21 mouse cellular contexts compared by ENCODE assay signal in the genomic region with DNA sequence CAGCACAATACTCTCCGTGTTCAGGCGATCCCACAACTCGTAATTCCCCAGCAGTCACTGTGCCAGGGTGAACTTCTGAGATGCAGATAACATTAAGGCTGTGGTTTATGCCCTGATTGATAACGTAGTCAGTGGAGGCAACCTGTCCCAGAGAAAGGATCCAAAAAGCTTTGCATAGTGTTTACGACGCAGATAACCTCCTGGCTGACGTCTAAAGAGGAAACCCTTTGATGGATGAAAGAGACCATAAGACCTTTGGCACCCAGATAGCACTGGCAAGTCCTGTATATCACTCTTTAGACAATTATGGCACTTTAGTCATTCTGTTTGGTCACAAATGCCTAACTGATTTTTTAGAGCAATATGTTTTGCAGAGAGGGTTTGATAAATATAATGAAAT.
DNase-seq lines count a peak whose midpoint lies in the region; ATAC-seq lines count a peak whose summit lies in the region.
"Had no signal": no experiment of that assay in that cellular context is flagged by ENCODE, and none has a peak within 500 bp of the region (broad histone marks: within the 10 kb centered on the region; RNA-seq: fewer than 3 reads in every experiment).

No protein-coding gene starts in this region.

- no peaks in the 10 kb centered on the region for H3K9me3 ChIP-seq in heart, embryonic 13.5 days
- H3K9me3 ChIP-seq in neural tube, embryonic 12.5 days, result no peaks in the 10 kb centered on the region
- no peaks in the 10 kb centered on the region for H3K9me3 ChIP-seq in neural tube, embryonic 15.5 days (replicated peaks)
- H3K9me3 ChIP-seq: embryonic facial prominence, embryonic 10.5 days; forebrain, embryonic 13.5 days; hindbrain, embryonic 13.5 days had no signal

- no peak overlapping the region for H3K4me3 ChIP-seq in heart, embryonic 13.5 days
- no peak overlapping the region for H3K4me3 ChIP-seq in neural tube, embryonic 12.5 days
- no peak overlapping the region for H3K4me3 ChIP-seq in neural tube, embryonic 15.5 days (replicated peaks)
- H3K4me3 ChIP-seq: embryonic facial prominence, embryonic 10.5 days; forebrain, embryonic 13.5 days; hindbrain, embryonic 13.5 days had no signal

- no peak overlapping the region for H3K4me2 ChIP-seq in heart, embryonic 13.5 days
- H3K4me2 ChIP-seq in neural tube, embryonic 12.5 days (replicated peaks), result no peak overlapping the region
- no peak overlapping the region for H3K4me2 ChIP-seq in neural tube, embryonic 15.5 days
- H3K4me2 ChIP-seq: forebrain, embryonic 13.5 days; hindbrain, embryonic 13.5 days had no signal

- peak overlapping the region; percentile 86 for H3K27ac ChIP-seq in heart, embryonic 13.5 days (replicated peaks)
- H3K27ac ChIP-seq in neural tube, embryonic 12.5 days, result no peak overlapping the region
- no peak overlapping the region for H3K27ac ChIP-seq in neural tube, embryonic 15.5 days (replicated peaks)
- H3K27ac ChIP-seq: embryonic facial prominence, embryonic 10.5 days; forebrain, embryonic 13.5 days; hindbrain, embryonic 13.5 days; hindbrain, postnatal 0 days had no signal

- 20% methylated on average over 7 of the region's 7 CpGs for WGBS in heart, embryonic 13.5 days
- WGBS in neural tube, embryonic 12.5 days, result 54% methylated on average over 7 of the region's 7 CpGs
- 29% methylated on average over 7 of the region's 7 CpGs for WGBS in neural tube, embryonic 15.5 days

- no peak overlapping the region for H3K9ac ChIP-seq in heart, embryonic 13.5 days
- no peak overlapping the region for H3K9ac ChIP-seq in neural tube, embryonic 12.5 days
- H3K9ac ChIP-seq in neural tube, embryonic 15.5 days (replicated peaks), result no peak overlapping the region
- H3K9ac ChIP-seq: forebrain, embryonic 13.5 days; forebrain, postnatal 0 days; hindbrain, embryonic 13.5 days had no signal

- no peaks in the 10 kb centered on the region for H3K27me3 ChIP-seq in heart, embryonic 13.5 days (replicated peaks)
- H3K27me3 ChIP-seq in neural tube, embryonic 12.5 days (replicated peaks), result no peaks in the 10 kb centered on the region
- H3K27me3 ChIP-seq in neural tube, embryonic 15.5 days (replicated peaks), result no peaks in the 10 kb centered on the region
- H3K27me3 ChIP-seq: forebrain, embryonic 13.5 days had no signal

- no peaks in the 10 kb centered on the region for H3K36me3 ChIP-seq in heart, embryonic 13.5 days
- no peaks in the 10 kb centered on the region for H3K36me3 ChIP-seq in neural tube, embryonic 12.5 days
- H3K36me3 ChIP-seq in neural tube, embryonic 15.5 days, result no peaks in the 10 kb centered on the region
- H3K36me3 ChIP-seq: embryonic facial prominence, embryonic 10.5 days; G1E; hindbrain, embryonic 13.5 days had no signal

- DNase-seq in heart, adult 11 months, result peak; percentile 18
- no peak for DNase-seq in heart, adult 18-20 months
- no peak for DNase-seq in heart, adult 9 months (ENCODE audit: low spot score in 2 of 2)
- no peak for DNase-seq in kidney, postnatal 4 days
- DNase-seq: adrenal gland, adult 8-10 months; adrenal gland, postnatal 36 days; B cell, adult 2 months; cerebellum, adult 2 months; cerebellum, postnatal 10 days; forebrain, postnatal 0 days; gastrocnemius, postnatal 14 days; kidney, adult 11 months had no signal

- peaks cover 36% of the 10 kb centered on the region for H3K4me1 ChIP-seq in heart, embryonic 13.5 days
- no peaks in the 10 kb centered on the region for H3K4me1 ChIP-seq in neural tube, embryonic 12.5 days
- peaks cover 5% of the 10 kb centered on the region; the same call in 1 of the 2 replicates for H3K4me1 ChIP-seq in neural tube, embryonic 15.5 days
- H3K4me1 ChIP-seq: forebrain, embryonic 13.5 days; hindbrain, embryonic 13.5 days had no signal

- ATAC-seq in heart, embryonic 13.5 days (ENCODE audit: extremely low read depth, insufficient number of reproducible peaks, low FRiP score, low TSS enrichment), result no peak
- 0 out of 2 replicates have a peak, but pooled peaks have one; percentile 37 for ATAC-seq in neural tube, embryonic 12.5 days (ENCODE audit: low FRiP score, low read depth)
- no peak for ATAC-seq in neural tube, embryonic 15.5 days (ENCODE audit: low FRiP score)
- ATAC-seq: CD4-positive, CD25-positive, alpha-beta regulatory T cell, adult 4 months; forebrain, embryonic 13.5 days; forebrain, postnatal 0 days; hindbrain, postnatal 0 days had no signal
